Mouse (Mus musculus) heart, adult 9 months (tissue): Measurements from ENCODE around the gene Fam19a5.

ENCODE experiments used
- DNase-seq, 2 experiments: peaks; one replicate each; pipeline ENCODE4 v3.0.0; 2022; ENCODE audit warnings: low spot score in 2 of 2

Fam19a5 gene

GRCm38 (mm10) chr15:87666041-87666750, 122.1 kb downstream of the Fam19a5 start:
- DNase-seq: no peak

- DNase-seq: no peak
These were observed 123.3 kb downstream of the Fam19a5 start for GRCm38 (mm10) chr15:87667416-87667815.

DNA sequence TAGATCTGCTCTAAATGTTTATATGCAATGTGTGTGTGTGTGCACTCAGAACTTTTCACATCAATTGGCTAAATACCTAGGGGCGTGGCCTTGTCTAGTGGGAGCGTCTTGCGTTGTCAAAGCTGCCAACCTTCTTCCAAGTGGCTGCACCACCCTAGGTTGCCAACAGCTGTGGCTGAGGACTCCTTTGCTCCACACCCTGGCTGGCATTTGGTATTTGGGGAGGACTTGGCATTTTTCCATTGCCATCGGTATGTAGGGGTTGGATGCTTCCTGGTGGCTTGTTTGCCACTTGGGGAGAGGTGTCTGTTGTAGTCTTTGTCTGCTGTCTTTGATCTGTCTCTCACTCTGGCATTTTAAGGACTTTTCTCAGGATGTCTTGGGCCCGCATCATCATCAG, 124.0 kb downstream of the Fam19a5 start:
- no peak for DNase-seq

DNA sequence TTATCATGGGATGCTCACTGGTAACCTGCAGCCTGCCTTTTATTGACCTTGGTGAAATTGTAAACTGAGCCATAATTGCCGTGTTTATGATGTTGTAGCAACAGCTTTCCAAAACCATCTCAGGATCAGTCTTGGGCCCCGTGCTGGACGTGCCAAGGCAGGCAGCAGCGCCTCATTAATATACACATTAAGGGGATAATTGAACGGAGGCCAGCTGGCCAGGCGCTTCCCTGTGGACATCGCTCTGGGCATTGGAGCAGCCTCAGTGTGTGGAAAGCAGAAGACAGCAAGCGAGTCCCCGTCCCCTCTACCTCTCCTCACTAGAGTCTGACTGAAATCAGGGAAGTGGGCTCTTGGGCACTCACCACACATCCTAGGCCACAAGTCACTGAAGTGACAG, 127.8 kb downstream of the Fam19a5 start:
- DNase-seq: no peak

GRCm38 (mm10) chr15:87678711-87679110, 134.6 kb downstream of the Fam19a5 start:
- no peak for DNase-seq

DNA sequence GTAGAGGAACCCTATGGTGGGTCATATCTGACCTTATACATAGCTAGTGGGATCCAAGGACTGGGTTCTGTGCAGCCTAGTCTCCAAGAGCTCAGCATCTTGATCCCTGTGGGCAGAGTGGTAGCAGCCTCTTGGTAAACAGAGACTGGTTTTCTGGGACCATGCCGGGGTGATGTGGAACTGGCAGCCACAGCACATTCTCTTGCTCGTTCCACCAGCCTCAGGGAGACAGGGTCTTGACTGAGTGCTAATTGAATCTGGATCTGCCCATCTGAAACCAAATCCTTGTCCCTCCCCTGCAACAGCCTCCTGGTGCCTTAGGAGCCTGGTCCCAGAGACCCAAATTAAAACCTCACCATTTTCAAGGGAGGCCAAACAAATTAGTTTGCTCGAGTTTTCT, 138.3 kb downstream of the Fam19a5 start:
- DNase-seq: no peak

DNA sequence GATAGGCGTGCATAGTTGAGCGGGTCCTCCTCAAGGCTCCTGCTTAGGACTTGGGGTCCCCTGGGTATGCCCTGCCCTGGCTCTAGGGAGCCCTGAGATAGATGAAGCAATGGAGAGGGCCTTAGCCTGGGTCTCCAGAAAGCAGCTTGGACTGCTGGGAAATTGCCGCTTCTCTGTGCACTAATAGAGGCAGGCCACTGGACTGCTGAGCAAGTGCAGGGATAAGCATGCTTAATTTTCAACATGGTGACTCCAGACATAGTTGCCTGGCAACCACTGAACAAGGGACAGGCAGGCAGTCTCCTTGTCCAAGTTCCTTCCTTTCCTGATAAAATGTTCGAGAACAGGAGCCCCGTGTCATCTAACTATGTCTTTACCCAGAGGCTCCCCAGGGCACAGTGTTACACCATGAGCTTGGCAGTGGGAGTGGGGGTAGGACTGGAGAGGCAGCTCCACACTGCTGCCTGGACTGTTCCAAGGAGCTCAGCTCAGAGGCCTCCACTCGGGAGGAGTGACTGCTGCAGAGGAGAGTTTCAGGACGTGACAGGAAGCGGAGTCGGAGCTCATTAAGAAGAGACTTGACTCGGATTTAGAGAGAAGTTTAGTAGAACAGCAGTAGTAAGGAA, 142.4 kb downstream of the Fam19a5 start:
- DNase-seq: no peak

DNA sequence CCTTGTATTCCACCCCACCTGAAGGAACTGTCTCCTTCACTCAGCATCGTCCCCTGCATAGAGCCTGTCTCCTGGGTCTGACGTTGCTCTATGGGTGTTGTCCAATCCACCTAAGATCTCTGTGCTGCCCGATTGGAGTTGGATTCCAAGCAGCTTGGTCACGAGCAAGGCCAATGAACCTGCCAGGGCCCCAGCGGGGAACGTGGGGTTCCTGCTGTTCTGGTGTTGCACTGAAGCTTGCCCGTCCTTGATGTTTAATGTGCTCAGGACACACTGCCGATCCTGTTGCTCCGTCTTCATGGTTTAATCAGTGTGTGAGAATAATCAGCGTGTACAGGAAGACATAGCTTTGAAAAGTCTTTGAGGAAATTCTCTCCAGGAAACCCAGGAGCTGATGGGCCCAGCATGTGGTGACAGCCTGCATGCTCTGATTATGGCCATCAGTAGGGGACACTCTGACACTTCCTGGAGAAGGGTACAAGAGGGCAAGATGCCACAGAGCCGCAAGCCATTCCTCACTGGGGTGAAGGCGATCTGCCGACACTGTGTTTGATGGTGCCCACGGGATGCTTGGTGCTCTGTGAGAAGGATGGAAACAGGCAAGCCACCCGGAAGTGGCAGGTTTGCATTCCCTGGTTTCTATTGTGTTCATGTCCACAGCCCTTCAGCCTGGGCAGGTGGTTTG, 147.3 kb downstream of the Fam19a5 start:
- DNase-seq: no peak

- no peak for DNase-seq
These were observed 147.9 kb downstream of the Fam19a5 start for GRCm38 (mm10) chr15:87691958-87692357.

DNA sequence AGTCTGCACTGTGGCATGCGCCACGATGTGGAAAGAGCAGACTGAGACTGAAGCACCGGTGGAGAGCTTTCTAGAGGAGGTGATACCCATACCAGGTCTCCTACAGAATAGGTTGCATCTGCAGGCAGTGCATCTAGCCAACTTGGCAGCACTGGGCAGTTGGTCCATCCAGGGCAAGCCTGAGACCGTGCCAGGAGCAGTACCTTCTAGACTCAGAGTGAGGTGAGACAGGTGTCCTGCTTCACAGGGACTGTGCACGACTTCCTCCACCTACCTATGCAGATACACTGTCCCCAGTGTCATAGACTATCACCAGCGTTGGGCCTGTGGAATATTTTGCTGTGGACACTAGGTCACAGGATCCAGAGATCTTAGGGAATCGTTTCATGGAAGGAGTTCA, 148.3 kb downstream of the Fam19a5 start:
- DNase-seq: no peak

GRCm38 (mm10) chr15:87692865-87693513, 148.9 kb downstream of the Fam19a5 start:
- no peak for DNase-seq

DNA sequence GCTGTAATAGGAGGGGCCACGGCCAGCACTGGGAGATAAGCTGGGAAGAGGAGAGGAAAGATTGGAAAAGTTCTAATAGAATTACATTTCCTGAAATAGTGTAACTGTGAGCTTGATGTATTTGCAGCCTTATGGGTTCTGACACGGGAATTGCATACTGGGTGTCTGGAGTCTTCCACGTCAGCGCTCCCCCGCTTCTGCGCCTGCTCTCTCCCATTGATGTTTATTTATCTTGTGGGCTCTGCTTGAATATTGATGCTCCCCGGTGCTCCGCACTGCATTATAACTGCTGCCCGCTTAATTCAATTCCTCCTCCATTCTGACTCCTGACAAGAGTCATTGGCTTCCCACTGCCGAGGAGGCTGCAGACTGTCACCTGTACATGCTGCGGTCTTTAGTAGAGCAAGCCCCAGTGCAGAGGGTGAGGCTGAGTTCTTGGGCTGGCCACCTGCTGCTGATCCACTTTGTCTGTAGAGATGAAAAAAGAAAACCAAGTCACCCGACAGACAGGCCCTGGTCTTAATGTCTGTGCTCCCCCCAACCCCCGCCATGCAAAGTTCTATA, 153.4 kb downstream of the Fam19a5 start:
- DNase-seq: no peak

- no peak for DNase-seq
These were observed 154.6 kb downstream of the Fam19a5 start for GRCm38 (mm10) chr15:87698562-87699320.

DNA sequence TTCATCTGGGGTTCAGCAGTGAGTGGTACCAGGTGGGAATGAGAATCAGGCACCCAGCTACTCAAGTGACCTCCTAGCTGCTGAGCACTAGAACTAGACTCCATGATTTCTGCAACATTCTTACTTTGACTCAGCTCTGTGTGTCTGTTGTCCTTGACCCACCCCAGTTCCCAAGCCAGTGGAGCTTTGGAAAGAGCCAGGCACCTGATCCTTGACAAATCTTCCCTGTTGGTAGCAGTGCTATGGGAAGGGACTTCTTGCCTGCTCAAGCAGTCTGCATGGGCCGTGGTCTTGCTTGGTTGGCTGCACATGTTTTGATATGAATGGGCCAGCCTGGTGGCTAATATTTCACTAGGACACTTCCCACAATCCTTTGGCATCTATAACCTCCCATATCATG, 158.7 kb downstream of the Fam19a5 start:
- no peak for DNase-seq

- no peak for DNase-seq
These were observed 159.2 kb downstream of the Fam19a5 start for GRCm38 (mm10) chr15:87703334-87703733.

DNA sequence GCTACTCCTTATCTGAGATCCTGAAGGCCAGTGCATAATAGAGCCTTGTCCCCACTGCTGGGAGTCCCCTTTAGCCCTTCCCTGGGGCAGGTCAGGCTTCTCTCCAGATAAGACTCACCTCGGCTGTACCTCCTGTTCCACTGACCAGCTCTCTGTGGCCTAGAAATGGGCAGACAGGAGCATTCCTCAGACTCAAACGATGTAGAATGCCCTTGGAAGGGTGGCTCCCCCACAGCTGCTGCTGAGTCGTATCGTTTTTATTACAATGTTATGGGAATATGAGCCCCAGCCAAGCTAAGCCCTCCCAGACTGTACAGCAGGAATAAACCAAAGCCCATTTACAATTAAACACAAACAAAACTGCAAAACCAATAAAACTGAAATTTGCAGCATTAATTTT, 167.7 kb downstream of the Fam19a5 start:
- no peak for DNase-seq

- DNase-seq: no peak
These were observed 168.1 kb downstream of the Fam19a5 start for GRCm38 (mm10) chr15:87712221-87712620.

- DNase-seq: no peak
These were observed 171.1 kb downstream of the Fam19a5 start for GRCm38 (mm10) chr15:87715037-87715676.

- DNase-seq: no peak
These were observed 173.0 kb downstream of the Fam19a5 start for GRCm38 (mm10) chr15:87717056-87717455.

GRCm38 (mm10) chr15:87723455-87723986, 179.4 kb downstream of the Fam19a5 start:
- no peak for DNase-seq
